Mouse (Mus musculus): ENCODE measurements around the gene Sftpd. TPM values are rescaled to one million over a fixed set of nuclear protein-coding genes. Genes with fewer than 3 reads are reported as not detected.

Gene Sftpd
- not detected for polyA plus RNA-seq (2014; fragmentation: Illumina TruSeq; extraction: RNeasy Lipid Tissue Mini Kit (QIAGEN cat#74804))

GRCm38 (mm10) chr14:41185059-41185821 lies at the start of gene Sftpd:
Sftpd (minus strand) TSS chr14:41185149.

GRCm38 (mm10) chr14:41151220-41151898 lies 33.6 kb downstream of the Sftpd start, which contains the start of gene Mbl1:
Mbl1 (plus strand) TSS chr14:41151458.

GRCm38 (mm10) chr14:41131540-41131939 lies 53.4 kb downstream of the Sftpd start, which contains the start of gene Sftpa1:
Sftpa1 (plus strand) TSS chr14:41131782.

Other genes starting within 250 kb of the Sftpd start
- gene Tspan14, start 218.3 kb downstream of the Sftpd start, polyA plus RNA-seq (2014; fragmentation: Illumina TruSeq; extraction: RNeasy Lipid Tissue Mini Kit (QIAGEN cat#74804)), result 26.1 TPM
- gene Fam213a, start 171.4 kb downstream of the Sftpd start, polyA plus RNA-seq (2014; fragmentation: Illumina TruSeq; extraction: RNeasy Lipid Tissue Mini Kit (QIAGEN cat#74804)), result 336 TPM
- 1.5 TPM for gene Dydc2, start 115.9 kb downstream of the Sftpd start, polyA plus RNA-seq (2014; fragmentation: Illumina TruSeq; extraction: RNeasy Lipid Tissue Mini Kit (QIAGEN cat#74804))
- gene Dydc1, start 112.2 kb downstream of the Sftpd start, polyA plus RNA-seq (2014; fragmentation: Illumina TruSeq; extraction: RNeasy Lipid Tissue Mini Kit (QIAGEN cat#74804)), result 0.51 TPM
- gene Mat1a, start 80.1 kb downstream of the Sftpd start, polyA plus RNA-seq (2014; fragmentation: Illumina TruSeq; extraction: RNeasy Lipid Tissue Mini Kit (QIAGEN cat#74804)), result 1.4 TPM
- not detected for gene Sftpa1, start 53.4 kb downstream of the Sftpd start, polyA plus RNA-seq (2014; fragmentation: Illumina TruSeq; extraction: RNeasy Lipid Tissue Mini Kit (QIAGEN cat#74804))
- gene Mbl1, start 33.7 kb downstream of the Sftpd start, polyA plus RNA-seq (2014; fragmentation: Illumina TruSeq; extraction: RNeasy Lipid Tissue Mini Kit (QIAGEN cat#74804)), result not detected
- gene Gm2832, start 93.7 kb upstream of the Sftpd start, polyA plus RNA-seq (2014; fragmentation: Illumina TruSeq; extraction: RNeasy Lipid Tissue Mini Kit (QIAGEN cat#74804)), result not detected
- gene Gm5798, start 163.5 kb upstream of the Sftpd start, polyA plus RNA-seq (2014; fragmentation: Illumina TruSeq; extraction: RNeasy Lipid Tissue Mini Kit (QIAGEN cat#74804)), result not detected
- gene Gm7945, start 201.2 kb upstream of the Sftpd start, polyA plus RNA-seq (2014; fragmentation: Illumina TruSeq; extraction: RNeasy Lipid Tissue Mini Kit (QIAGEN cat#74804)), result not detected
- gene Gm6482, start 223.1 kb upstream of the Sftpd start, polyA plus RNA-seq (2014; fragmentation: Illumina TruSeq; extraction: RNeasy Lipid Tissue Mini Kit (QIAGEN cat#74804)), result not detected

Measured in ovary, adult 10 weeks (tissue).